Mouse (Mus musculus): Measurements from ENCODE around the gene Ank.
"Not testable (repeated sequence)": the region's sequence is repeated elsewhere in the genome, so short reads cannot be mapped to it uniquely, and the experiment has no call there.

Gene Ank

GRCm38 (mm10) chr15:27466131-27467080 lies at the start of gene Ank:
Gene Ank (plus strand): TSS chr15:27466677.
- DNase-seq: peak; percentile 79

DNA sequence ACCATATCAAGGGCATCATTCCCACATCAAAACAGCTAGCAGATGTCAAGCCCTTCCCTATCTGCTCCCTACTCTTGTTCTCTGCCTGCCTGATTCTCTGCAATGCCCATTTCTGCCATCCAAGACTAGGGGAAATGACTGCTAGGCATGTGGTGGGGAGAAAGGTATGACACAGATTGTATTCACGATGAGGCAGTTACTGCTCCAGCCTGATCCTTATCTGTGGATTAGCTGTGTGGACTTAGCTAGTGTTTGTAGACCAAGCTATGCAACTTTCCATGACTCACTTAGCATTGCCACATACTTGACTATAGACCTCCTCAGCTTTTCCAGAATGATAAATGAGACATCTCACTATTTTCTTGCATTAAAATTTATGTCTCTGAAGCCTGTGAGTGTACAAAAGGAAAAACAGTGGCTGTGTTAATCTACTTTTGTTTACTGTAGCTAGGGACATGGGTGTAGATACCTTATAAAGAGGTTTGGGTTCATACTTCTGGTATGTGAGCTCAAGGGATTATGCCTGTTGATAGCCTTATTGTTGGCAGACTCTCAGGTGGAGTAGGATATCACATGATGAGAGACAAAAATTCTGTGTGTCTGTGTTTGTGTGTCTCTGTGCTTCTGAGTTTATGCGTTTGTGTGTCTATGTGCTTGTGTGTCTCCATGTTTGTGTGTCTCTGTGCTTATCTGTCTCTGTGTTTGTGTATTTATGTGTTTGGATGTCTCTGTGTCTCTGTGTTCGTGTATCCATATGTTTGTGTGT lies 47.7 kb upstream of the Ank start:
- DNase-seq: no peak

DNA sequence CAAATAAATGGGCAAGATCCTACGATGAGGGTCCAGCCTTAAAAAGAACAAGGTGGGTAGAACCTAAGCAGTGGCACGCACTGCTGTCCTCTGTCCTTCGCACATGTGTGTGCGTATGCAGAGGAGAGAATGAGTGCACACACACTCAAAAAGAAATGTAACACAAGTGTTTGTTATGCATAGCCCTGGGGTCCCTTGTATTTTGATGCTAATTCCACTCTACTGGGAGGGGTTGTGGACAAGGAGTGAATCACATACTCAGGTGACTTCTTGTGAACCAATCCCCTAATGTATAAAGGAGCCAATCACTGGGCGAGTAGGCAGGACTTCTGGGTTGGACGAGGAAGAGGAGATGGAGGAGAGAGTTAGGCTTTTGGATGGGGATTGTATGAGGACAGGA lies 44.9 kb upstream of the Ank start:
- DNase-seq: no peak

- no peak for DNase-seq
These were observed 38.9 kb upstream of the Ank start for GRCm38 (mm10) chr15:27427581-27427980.

GRCm38 (mm10) chr15:27430241-27430640 lies 36.2 kb upstream of the Ank start:
- DNase-seq: no peak

- DNase-seq: no peak
These were observed 33.4 kb upstream of the Ank start for GRCm38 (mm10) chr15:27432851-27433615.

- no peak for DNase-seq
These were observed 31.1 kb upstream of the Ank start for GRCm38 (mm10) chr15:27435409-27435808.

DNA sequence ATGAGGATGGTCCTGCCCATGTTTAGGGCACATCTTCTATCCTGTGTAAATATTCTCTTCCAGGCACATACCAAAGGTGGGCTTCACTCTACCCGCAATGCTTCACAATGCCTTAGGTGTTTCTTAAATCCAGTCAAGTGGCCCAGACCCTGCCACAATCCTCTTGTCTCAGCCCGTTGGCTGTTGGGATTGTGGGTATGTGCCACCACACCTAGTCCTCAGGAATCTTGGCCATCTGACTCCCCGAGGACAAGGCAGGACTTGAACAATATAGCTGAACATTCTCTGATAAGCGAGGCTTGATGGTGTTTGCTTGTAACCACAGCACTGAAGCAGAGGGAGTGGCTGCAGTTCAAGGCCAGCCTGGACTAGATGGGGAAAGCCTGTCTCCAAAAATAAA lies 30.3 kb upstream of the Ank start:
- no peak for DNase-seq

DNA sequence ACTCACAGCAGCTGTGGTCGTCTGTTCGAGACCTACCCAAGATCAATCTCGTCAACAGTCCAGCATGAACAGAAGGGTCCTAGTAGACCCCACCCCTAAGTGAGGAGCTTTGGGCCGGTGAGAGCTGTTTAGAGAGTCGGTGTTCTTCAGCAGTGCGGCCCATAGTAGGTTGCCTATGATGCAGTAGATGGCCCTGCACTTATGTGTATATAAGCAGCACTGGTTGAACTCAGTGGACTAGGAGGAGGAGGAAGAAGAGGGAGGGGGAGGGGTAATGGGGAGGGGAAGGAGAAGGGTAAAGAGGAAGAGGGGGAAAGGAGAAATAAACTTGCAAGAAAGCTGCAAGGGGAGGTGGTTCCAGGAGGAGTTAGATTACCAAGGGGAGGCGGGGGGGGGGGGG lies 25.4 kb upstream of the Ank start:
- no peak for DNase-seq

DNA sequence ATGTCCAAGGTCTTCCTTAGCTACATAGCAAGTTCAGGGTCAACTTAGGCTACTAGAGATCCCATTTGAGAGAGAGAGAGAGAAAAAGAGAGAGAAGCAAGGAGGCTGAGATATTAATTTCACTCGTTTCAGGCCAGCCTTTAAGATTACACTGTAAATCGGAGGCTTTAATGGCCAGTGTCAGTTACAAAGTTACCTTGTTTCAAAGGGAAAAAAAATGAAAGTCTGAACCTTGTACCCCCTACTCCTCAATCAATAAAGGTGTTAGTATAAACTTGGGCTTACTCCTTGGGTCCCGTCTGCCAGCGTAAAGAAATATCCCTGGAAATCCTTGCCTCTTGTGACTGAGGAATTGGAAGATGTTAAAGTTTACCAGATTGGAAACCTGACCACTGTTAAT lies 24.9 kb upstream of the Ank start:
- no peak for DNase-seq

GRCm38 (mm10) chr15:27441951-27442350 lies 24.5 kb upstream of the Ank start:
- no peak for DNase-seq

DNA sequence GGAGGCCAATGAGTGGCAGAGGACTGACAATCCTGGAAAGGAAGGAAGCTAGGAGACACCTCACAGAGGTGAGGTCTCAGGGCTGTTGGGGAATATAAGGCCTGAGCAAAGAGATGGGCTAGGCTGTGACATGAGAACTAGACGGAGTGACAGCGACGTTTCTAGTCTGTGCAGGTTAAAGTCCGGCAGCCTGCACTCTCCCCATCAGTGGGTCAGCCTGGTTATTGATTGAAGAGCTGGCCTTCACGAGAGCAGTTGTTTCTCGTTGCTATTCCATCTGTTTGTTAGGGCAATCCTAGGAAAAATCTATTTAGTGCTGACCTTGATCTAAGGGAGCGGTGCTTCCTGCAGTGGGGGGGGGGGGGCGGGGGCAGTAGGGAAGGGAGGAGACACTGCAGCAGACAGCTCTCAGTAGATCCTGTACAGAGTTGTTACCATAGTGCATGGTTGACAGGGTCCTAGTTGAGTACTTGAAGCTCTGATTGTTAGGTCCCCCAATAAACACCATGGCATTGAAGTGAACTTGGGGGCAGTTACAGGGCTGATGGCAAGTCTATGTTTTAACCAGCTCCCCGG lies 21.6 kb upstream of the Ank start:
- no peak for DNase-seq

DNA sequence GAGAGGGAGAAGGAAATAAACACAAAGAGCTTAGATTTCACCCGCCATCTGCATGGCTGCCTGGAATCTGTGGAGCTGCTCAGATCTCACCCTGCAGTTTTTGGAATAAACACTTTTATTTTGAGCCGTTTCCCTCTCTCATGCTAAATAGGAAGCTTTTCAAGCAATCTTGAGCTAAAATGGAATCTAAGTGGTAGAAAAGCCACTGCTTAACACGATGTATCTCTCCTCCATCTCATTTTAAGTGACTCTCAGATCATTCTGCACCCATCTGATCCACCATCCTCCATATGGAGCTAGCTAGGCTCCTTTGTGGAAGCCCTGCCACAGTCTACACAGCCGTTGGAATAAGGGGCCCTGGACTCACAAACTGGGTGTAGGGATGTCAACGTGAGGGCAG lies 15.8 kb upstream of the Ank start:
- DNase-seq: no peak

GRCm38 (mm10) chr15:27451760-27452159 lies 14.7 kb upstream of the Ank start:
- DNase-seq: no peak

- DNase-seq: no peak
These were observed 14.0 kb upstream of the Ank start for GRCm38 (mm10) chr15:27452496-27452895.

DNA sequence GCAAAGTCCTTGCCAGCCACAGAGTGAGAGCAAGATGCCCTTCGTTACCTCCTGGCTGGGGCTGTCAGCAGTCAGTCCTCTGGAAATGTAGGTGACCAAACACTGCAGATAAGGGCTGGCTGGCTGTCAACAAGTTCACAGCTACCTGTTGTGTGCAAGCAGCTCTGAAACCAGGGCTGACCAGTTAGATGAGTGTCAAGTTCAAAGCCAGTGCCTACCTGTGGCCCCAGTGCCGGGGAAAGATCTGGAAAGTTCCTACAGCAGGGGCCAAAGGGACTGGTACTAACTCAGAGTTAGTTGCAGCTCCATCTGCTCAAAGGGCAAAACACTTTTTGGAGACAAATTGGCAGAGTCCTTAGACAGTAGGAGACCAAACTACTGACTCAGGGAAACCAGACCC lies 9.5 kb upstream of the Ank start:
- DNase-seq: no peak

DNA sequence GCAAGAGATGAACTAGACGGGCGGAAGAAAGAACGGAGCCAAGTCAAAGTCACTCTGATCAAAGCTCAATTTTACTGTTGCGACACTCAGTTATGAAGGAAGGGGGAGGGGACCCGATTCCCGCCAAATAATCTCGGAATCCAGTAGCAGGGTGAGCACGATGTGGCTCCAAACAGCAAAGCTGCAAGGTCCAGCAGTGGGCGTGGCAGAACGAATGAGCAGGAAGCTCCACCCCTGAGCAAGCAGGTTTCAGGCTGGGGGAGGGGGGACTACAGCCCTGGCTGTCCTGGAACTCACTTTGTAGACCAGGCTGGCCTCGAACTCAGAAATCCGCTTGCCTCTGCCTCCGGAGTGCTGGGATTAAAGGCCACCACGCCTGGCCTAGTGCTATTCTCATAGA lies 6.7 kb upstream of the Ank start:
- not testable (repeated sequence) for DNase-seq

DNA sequence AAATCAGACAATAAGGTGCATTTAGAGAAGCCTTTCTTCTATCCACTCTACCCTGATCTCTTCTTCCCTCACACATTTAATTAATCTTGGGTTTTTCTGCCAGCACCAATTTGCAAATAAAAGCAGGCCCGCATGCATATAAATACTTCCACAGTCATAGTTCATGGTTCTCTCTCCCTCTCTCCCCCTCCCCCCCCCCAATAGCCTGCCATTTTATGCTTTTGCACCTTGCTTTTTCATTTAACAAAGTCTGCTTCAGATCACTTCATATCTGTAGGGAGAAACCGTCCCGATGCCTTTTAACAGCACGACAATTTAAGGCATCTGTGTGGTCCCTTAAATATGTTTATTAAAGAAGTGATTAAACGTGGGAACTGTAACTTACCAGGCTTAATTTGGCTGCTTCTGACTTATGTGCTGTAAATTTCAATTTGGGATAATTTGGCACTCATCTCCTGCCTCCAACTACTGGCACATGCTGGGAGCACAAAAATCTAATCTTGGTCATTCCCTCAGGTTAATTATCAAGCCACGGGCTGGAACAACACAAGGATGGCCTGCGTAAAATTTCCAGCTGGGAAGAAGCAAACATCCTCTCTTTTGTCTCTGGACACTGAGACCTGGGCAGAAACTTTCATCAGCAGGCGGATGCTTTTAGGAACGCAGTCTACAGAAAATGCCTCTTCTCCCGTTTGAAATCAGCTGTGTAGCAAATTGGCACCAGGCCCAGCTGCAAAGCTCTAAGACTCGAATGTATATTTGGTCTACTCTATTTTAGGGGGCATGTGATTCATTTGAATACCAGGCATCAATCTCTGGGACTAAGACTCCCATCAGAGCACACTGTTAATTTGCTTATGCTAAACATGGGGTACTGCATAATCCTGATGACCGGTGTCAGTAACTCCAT lies 4.9 kb upstream of the Ank start:
- no peak for DNase-seq

DNA sequence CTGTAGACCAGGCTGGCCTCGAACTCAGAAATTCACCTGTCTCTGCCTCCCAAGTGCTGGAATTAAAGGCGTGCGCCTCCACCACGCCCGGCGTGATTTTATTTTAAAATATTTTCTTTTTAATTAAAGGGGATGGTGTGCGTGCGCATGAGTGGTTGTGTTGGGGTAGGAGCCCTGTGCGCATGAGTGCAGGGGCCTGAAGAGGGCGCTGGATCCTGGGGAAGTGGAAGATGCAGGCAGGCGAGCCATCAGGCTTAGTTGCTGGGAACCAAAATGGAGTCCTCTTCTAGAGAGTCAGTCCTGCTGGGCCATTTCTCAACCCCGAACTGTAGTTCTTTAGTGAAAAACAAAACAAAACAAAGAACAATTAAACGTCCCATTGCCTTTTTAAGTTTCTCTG lies 2.6 kb upstream of the Ank start:
- peak; percentile 11 for DNase-seq

DNA sequence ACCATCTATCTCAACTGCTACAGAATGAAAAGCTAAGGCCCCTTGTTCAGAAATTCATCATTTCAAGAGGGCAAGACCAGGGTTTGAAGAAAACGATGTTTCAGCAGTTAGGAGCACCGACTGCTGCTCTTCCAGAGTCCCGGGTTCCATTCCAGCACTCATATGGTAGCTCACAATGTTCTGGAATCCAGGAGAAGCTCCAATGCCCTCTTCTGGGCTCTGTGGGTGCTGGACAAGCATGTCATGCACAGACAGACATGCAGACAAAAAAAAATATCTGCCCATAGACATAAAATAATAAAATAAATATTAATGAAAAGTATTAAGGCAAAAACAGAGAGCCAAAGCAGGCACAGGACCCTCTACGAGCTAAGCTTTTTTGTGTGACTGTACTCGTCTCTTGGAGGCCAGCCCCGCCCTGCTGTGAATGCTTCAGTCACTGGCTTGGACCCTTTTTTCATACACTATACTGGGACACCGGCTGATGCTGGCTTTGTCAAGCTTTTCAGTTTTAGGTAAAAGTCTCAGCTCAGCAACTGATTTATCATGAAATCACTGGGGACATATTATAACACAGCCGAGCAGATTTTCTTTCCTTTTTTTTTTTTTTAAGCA lies 979 bp upstream of the Ank start:
- peak; percentile 48 for DNase-seq

DNA sequence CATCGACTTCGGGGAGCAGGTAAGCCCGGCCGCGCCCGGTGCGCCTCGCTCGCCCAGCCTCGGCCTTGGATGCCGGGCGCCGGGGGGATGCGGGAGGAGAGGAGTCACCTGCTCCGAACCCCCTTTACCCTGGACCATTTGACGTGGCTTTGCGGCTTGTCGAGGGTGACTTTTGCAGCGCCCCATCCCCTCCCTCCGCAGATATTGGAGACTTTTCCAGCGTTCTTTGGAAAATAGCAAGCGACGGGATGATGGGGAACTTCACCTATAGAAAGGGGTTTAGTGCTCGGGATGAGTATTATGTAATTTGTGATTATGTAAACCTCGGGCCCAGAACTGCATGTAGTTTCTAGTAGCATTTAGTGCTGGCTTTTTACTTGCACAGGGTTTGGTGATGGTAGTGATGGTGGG lies 609 bp downstream of the Ank start:
- no peak for DNase-seq
